ENCODE assay signal across 27 mouse cellular contexts in genomic region chr7:138237708-138238225, GRCm38 (mm10).
A peak's percentile ranks its signal among the peaks of the same experiment; 100 is the strongest.
DNase-seq lines count a peak whose midpoint lies in the region; ATAC-seq and TF ChIP-seq lines count a peak whose summit lies in the region.
"Had no signal": no experiment of that assay in that cellular context is flagged by ENCODE, and none has a peak within 500 bp of the region (broad histone marks: within the 10 kb centered on the region; RNA-seq: fewer than 3 reads in every experiment).

No protein-coding gene starts in this region.

- no peak overlapping the region for H3K27ac ChIP-seq in hindbrain, embryonic 11.5 days (ENCODE audit: low read depth, low read length)
- no peak overlapping the region for H3K27ac ChIP-seq in thymus, adult 2 months (ENCODE audit: control insufficient read depth, insufficient read depth, low read length)
- H3K27ac ChIP-seq in forebrain, embryonic 16.5 days (ENCODE audit: low read length): no peak overlapping the region
- H3K27ac ChIP-seq: forebrain, embryonic 10.5 days; forebrain, embryonic 15.5 days; hindbrain, embryonic 14.5 days; limb, embryonic 12.5 days; liver, embryonic 12.5 days; neural tube, embryonic 12.5 days had no signal

- H3K9ac ChIP-seq in hindbrain, embryonic 11.5 days (ENCODE audit: low read depth, low read length): no peak overlapping the region
- H3K9ac ChIP-seq in forebrain, embryonic 16.5 days (replicated peaks; ENCODE audit: low read depth, low read length): no peak overlapping the region
- H3K9ac ChIP-seq: forebrain, embryonic 15.5 days; hindbrain, embryonic 14.5 days; limb, embryonic 12.5 days; liver, embryonic 12.5 days; liver, postnatal 0 days; neural tube, embryonic 12.5 days had no signal

- no peak for TF ChIP-seq CTCF in thymus, adult 2 months (IDR thresholded peaks at IDR 0.05; ENCODE audit: borderline replicate concordance, control insufficient read depth, extremely low read depth, insufficient read depth, low read length, poor library complexity)

- no peaks in the 10 kb centered on the region for H3K27me3 ChIP-seq in hindbrain, embryonic 11.5 days (ENCODE audit: control insufficient read depth, insufficient read depth, low read length)
- no peaks in the 10 kb centered on the region for H3K27me3 ChIP-seq in thymus, adult 2 months (ENCODE audit: control insufficient read depth, insufficient read depth, low read length)
- H3K27me3 ChIP-seq in forebrain, embryonic 16.5 days (replicated peaks; ENCODE audit: control insufficient read depth, insufficient read depth, low read length): no peaks in the 10 kb centered on the region
- H3K27me3 ChIP-seq: forebrain, embryonic 15.5 days; limb, embryonic 12.5 days; liver, embryonic 12.5 days; neural tube, embryonic 12.5 days had no signal

- no peak overlapping the region for H3K4me3 ChIP-seq in hindbrain, embryonic 11.5 days (ENCODE audit: low read depth, low read length)
- no peak overlapping the region for H3K4me3 ChIP-seq in thymus, adult 2 months (ENCODE audit: control insufficient read depth, insufficient read depth, low read length)
- no peak overlapping the region for H3K4me3 ChIP-seq in forebrain, embryonic 16.5 days (replicated peaks; ENCODE audit: low read length)
- H3K4me3 ChIP-seq: forebrain, embryonic 10.5 days; forebrain, embryonic 15.5 days; limb, embryonic 12.5 days; liver, embryonic 12.5 days; neural tube, embryonic 12.5 days had no signal

- TF ChIP-seq POLR2A in thymus, adult 2 months (IDR thresholded peaks at IDR 0.05; ENCODE audit: control insufficient read depth, extremely low read depth, insufficient read depth, low read length, poor library complexity): no peak

- WGBS in hindbrain, embryonic 11.5 days: 46% methylated on average over 5 of the region's 5 CpGs
- 14% methylated on average over 5 of the region's 5 CpGs for WGBS in thymus, adult 2 months
- 87% methylated on average over 5 of the region's 5 CpGs for WGBS in forebrain, embryonic 16.5 days

- no peaks in the 10 kb centered on the region for H3K36me3 ChIP-seq in hindbrain, embryonic 11.5 days (ENCODE audit: control insufficient read depth, insufficient read depth, low read length)
- no peaks in the 10 kb centered on the region for H3K36me3 ChIP-seq in thymus, adult 2 months (ENCODE audit: control insufficient read depth, insufficient read depth, low read length)
- no peaks in the 10 kb centered on the region for H3K36me3 ChIP-seq in forebrain, embryonic 16.5 days (ENCODE audit: control insufficient read depth, insufficient read depth)
- H3K36me3 ChIP-seq: forebrain, embryonic 10.5 days; forebrain, embryonic 15.5 days; limb, embryonic 12.5 days; liver, embryonic 12.5 days; neural tube, embryonic 12.5 days had no signal

- no peaks in the 10 kb centered on the region for H3K9me3 ChIP-seq in hindbrain, embryonic 11.5 days (ENCODE audit: control insufficient read depth, low read length)
- H3K9me3 ChIP-seq in forebrain, embryonic 16.5 days (ENCODE audit: control insufficient read depth, low read length): no peaks in the 10 kb centered on the region
- H3K9me3 ChIP-seq: forebrain, embryonic 10.5 days; forebrain, embryonic 15.5 days; limb, embryonic 12.5 days; liver, embryonic 12.5 days; neural tube, embryonic 12.5 days had no signal

- DNase-seq in heart, adult 11 months: peak; percentile 62
- DNase-seq in heart, adult 8-10 months (ENCODE audit: low spot score): no peak
- peak; percentile 23 for DNase-seq in c-Kit-positive CD71-negative TER-119-negative erythroid progenitor cells, embryonic 14.5 days (ENCODE audit: low read depth)
- DNase-seq in hindbrain, embryonic 11.5 days (ENCODE audit: low spot score): no peak
- DNase-seq in thymus, adult 2 months: no peak
- DNase-seq: adrenal gland, adult 2 months; adrenal gland, postnatal 36 days; B cell, adult 2 months; cerebellum, adult 8-10 months; cerebellum, postnatal 25 days; heart, postnatal 36 days; kidney, adult 9 months; kidney, postnatal 14 days; liver, postnatal 0 days; lung, postnatal 36 days; thymus, postnatal 4 days had no signal

- H3K4me2 ChIP-seq in hindbrain, embryonic 11.5 days (replicated peaks; ENCODE audit: low read depth, low read length): no peak overlapping the region
- H3K4me2 ChIP-seq in forebrain, embryonic 16.5 days (ENCODE audit: low read length): no peak overlapping the region
- H3K4me2 ChIP-seq: forebrain, embryonic 15.5 days; heart, embryonic 11.5 days; hindbrain, embryonic 14.5 days; limb, embryonic 12.5 days; liver, embryonic 12.5 days; neural tube, embryonic 12.5 days had no signal

- H3K4me1 ChIP-seq in hindbrain, embryonic 11.5 days (replicated peaks; ENCODE audit: control insufficient read depth, insufficient read depth, low read length): no peaks in the 10 kb centered on the region
- no peaks in the 10 kb centered on the region for H3K4me1 ChIP-seq in thymus, adult 2 months (replicated peaks; ENCODE audit: control insufficient read depth, insufficient read depth, low read length)
- no peaks in the 10 kb centered on the region for H3K4me1 ChIP-seq in forebrain, embryonic 16.5 days (replicated peaks; ENCODE audit: control insufficient read depth, insufficient read depth, low read length)
- H3K4me1 ChIP-seq: forebrain, embryonic 10.5 days; forebrain, embryonic 15.5 days; limb, embryonic 12.5 days; liver, embryonic 12.5 days had no signal

- ATAC-seq in megakaryocyte, adult 5-6 weeks (ENCODE audit: poor library complexity, severe bottlenecking): peak; percentile 36; the same call in 1 of the 2 replicates
- ATAC-seq in hindbrain, embryonic 11.5 days (ENCODE audit: low FRiP score): no peak
- no peak for ATAC-seq in forebrain, embryonic 16.5 days
- ATAC-seq: activated CD4-positive, CD25-positive, alpha-beta regulatory T cell, adult 4 months; forebrain, embryonic 15.5 days; intestine, postnatal 0 days; liver, embryonic 12.5 days; liver, postnatal 0 days had no signal

Comparison
In these comparisons a context has a peak if more than half of its experiments do, and no peak if none do; other contexts are left out.
1. DNase-seq: peak in heart, adult 11 months (single experiment) and c-Kit-positive CD71-negative TER-119-negative erythroid progenitor cells, embryonic 14.5 days (single experiment); none in heart, adult 8-10 months (single experiment), hindbrain, embryonic 11.5 days (single experiment) and thymus, adult 2 months (single experiment).